Mouse (Mus musculus) spleen, adult 2 months (tissue): Measurements from ENCODE around the gene Lect2. TPM values are rescaled to one million over a fixed set of nuclear protein-coding genes. Genes with fewer than 3 reads are reported as not detected.

ENCODE experiments used
- DNase-seq, 2 experiments: peaks; one replicate each; pipeline versions ENCODE4 v3.0.0 to v3.0.0-alpha.2; 2012 to 2021; ENCODE audit warnings: low spot score in 2 of 2, low read depth in 1 of 2
- H3K27ac ChIP-seq: fragments of 200-500 bp; 2 replicates; pipeline ENCODE4 v1.5.1; 2012; ENCODE audit warnings: low read length, inconsistent platforms; ENCODE audit not compliant: insufficient read depth
- H3K27me3 ChIP-seq: fragments of 200-500 bp; 2 replicates; pipeline ENCODE4 v1.6.1; 2012; ENCODE audit warnings: mild to moderate bottlenecking, moderate library complexity, low read length, inconsistent platforms; ENCODE audit not compliant: control insufficient read depth, insufficient read depth
- H3K36me3 ChIP-seq: fragments of 200-500 bp; 2 replicates; pipeline ENCODE4 v1.6.1; 2012; ENCODE audit warnings: mild to moderate bottlenecking, low read length, inconsistent platforms; ENCODE audit not compliant: control insufficient read depth, insufficient read depth
- H3K4me1 ChIP-seq: fragments of 200-500 bp; 2 replicates; pipeline ENCODE4 v1.6.1; 2011; ENCODE audit warnings: inconsistent platforms; ENCODE audit not compliant: control insufficient read depth, insufficient read depth, insufficient read length
- H3K4me3 ChIP-seq: fragments of 200-500 bp; 2 replicates; pipeline ENCODE4 v1.5.1; 2011; ENCODE audit warnings: mild to moderate bottlenecking, inconsistent platforms; ENCODE audit not compliant: insufficient read depth, insufficient read length; ENCODE audit errors: extremely low read depth
- CTCF ChIP-seq: fragments of 200-500 bp; IDR thresholded peaks from 2 replicates; pipeline ENCODE4 v1.5.1; 2011; ENCODE audit warnings: mild to moderate bottlenecking, inconsistent platforms; ENCODE audit not compliant: insufficient read depth, insufficient read length, insufficient replicate concordance; ENCODE audit errors: extremely low read depth
- POLR2A ChIP-seq: fragments of 200-500 bp; IDR thresholded peaks from 2 replicates; pipeline ENCODE4 v1.6.1; 2011; ENCODE audit warnings: low read depth, low read length, inconsistent platforms
- WGBS: fragments of 180-500 bp; shearing (Covaris S2); methylation state at CpG from one replicate; pipeline ENCODE4 v1.1.7; 2018; 5-methylcytosine and 5-hydroxymethylcytosine counted together
- polyA plus RNA-seq: library from polyadenylated mRNA; depleted of rRNA; stranded (reverse); fragments of >200 nt; gene quantifications from 2 replicates; pipeline ENCODE4 v1.2.3, GENCODE M21; 2012; rRNA removed

The Lect2 gene
- polyA plus RNA-seq, result not detected in 2 replicates

- DNase-seq, result no peak
- Histone ChIP-seq H3K4me3 (no peak within 1 kb of the TSS), H3K36me3 (no peaks in the 10 kb centered on the region), H3K27me3 (no peaks in the 10 kb centered on the region), H3K4me1 (no peaks in the 10 kb centered on the region), H3K27ac (no peak within 1 kb of the TSS)
- TF ChIP-seq POLR2A (no peak), CTCF (no peak)
- 89% methylated on average over 9 of the region's 9 CpGs for whole genome bisulfite sequencing
Observed at GRCm38 (mm10) chr13:56548401-56548800, at the start of gene Lect2. TSS of gene Lect2 (minus strand) at chr13:56548502.

GRCm38 (mm10) chr13:56597296-56597695, 49.0 kb upstream of the Lect2 start:
- TF ChIP-seq CTCF (no peak), POLR2A (no peak)
- no peak overlapping the region for H3K27ac ChIP-seq
- WGBS, result 88% methylated on average over 4 of the region's 4 CpGs
- no peak for DNase-seq
- no peak overlapping the region for H3K4me3 ChIP-seq
- no peaks in the 10 kb centered on the region for H3K4me1 ChIP-seq
- H3K27me3 ChIP-seq, result no peaks in the 10 kb centered on the region
- no peaks in the 10 kb centered on the region for H3K36me3 ChIP-seq

- no peak overlapping the region for H3K27ac ChIP-seq
- TF ChIP-seq CTCF (no peak), POLR2A (no peak)
- no peaks in the 10 kb centered on the region for H3K4me1 ChIP-seq
- 91% methylated on average over 8 of the region's 8 CpGs for WGBS
- H3K36me3 ChIP-seq, result no peaks in the 10 kb centered on the region
- H3K27me3 ChIP-seq, result no peaks in the 10 kb centered on the region
- no peak for DNase-seq
- H3K4me3 ChIP-seq, result no peak overlapping the region
Observed at GRCm38 (mm10) chr13:56595246-56595645, 46.9 kb upstream of the Lect2 start.

GRCm38 (mm10) chr13:56593961-56594391, 45.7 kb upstream of the Lect2 start:
- TF ChIP-seq CTCF, result no peak
- no peak for TF ChIP-seq POLR2A
- no peak overlapping the region for H3K27ac ChIP-seq
- 85% methylated on average over 7 of the region's 7 CpGs for WGBS
- DNase-seq, result no peak
- no peaks in the 10 kb centered on the region for H3K4me1 ChIP-seq
- H3K27me3 ChIP-seq, result no peaks in the 10 kb centered on the region
- H3K36me3 ChIP-seq, result no peaks in the 10 kb centered on the region
- H3K4me3 ChIP-seq, result no peak overlapping the region

- TF ChIP-seq CTCF, result no peak
- TF ChIP-seq POLR2A, result no peak
- no peaks in the 10 kb centered on the region for H3K27me3 ChIP-seq
- WGBS, result 16% methylated on average over 5 of the region's 5 CpGs
- no peak for DNase-seq
- H3K36me3 ChIP-seq, result no peaks in the 10 kb centered on the region
- H3K27ac ChIP-seq, result no peak overlapping the region
- no peak overlapping the region for H3K4me3 ChIP-seq
- H3K4me1 ChIP-seq, result no peaks in the 10 kb centered on the region
Observed at GRCm38 (mm10) chr13:56593196-56593595, 44.9 kb upstream of the Lect2 start.

- H3K27ac ChIP-seq, result no peak overlapping the region
- no peaks in the 10 kb centered on the region for H3K27me3 ChIP-seq
- no peaks in the 10 kb centered on the region for H3K4me1 ChIP-seq
- TF ChIP-seq CTCF (no peak), POLR2A (no peak)
- DNase-seq, result no peak
- WGBS, result 26% methylated on average over 2 of the region's 2 CpGs
- no peak overlapping the region for H3K4me3 ChIP-seq
- H3K36me3 ChIP-seq, result no peaks in the 10 kb centered on the region
Observed at GRCm38 (mm10) chr13:56591939-56592338, 43.6 kb upstream of the Lect2 start.

GRCm38 (mm10) chr13:56591191-56591590, 42.9 kb upstream of the Lect2 start:
- no peak for TF ChIP-seq CTCF
- no peak for TF ChIP-seq POLR2A
- Histone ChIP-seq H3K4me3 (no peak overlapping the region), H3K27ac (no peak overlapping the region), H3K36me3 (no peaks in the 10 kb centered on the region), H3K27me3 (no peaks in the 10 kb centered on the region), H3K4me1 (no peaks in the 10 kb centered on the region)
- no peak for DNase-seq
- WGBS, result 87% methylated on average over 8 of the region's 8 CpGs

GRCm38 (mm10) chr13:56590202-56590601, 41.9 kb upstream of the Lect2 start:
- no peak overlapping the region for H3K27ac ChIP-seq
- no peaks in the 10 kb centered on the region for H3K36me3 ChIP-seq
- TF ChIP-seq POLR2A (no peak), CTCF (no peak)
- 84% methylated on average over 5 of the region's 5 CpGs for WGBS
- H3K4me1 ChIP-seq, result no peaks in the 10 kb centered on the region
- no peaks in the 10 kb centered on the region for H3K27me3 ChIP-seq
- H3K4me3 ChIP-seq, result no peak overlapping the region
- DNase-seq, result no peak
